Mouse (Mus musculus): ENCODE measurements at regions not wholly inside any gene's neighbourhood (a gene's known extent, or its start where the extent isn't known, plus 50 kb on each side); places are given as distances from the start of the nearest gene placed in this dataset.

GRCm38 (mm10) chr4:54184213-54184612 lies 358.4 kb downstream of the Tmem38b start:
- Histone ChIP-seq H3K9ac (ENCODE audit: low read length) (no peak overlapping the region), H3K27me3 (ENCODE audit: control insufficient read depth, insufficient read depth, low read length) (no peaks in the 10 kb centered on the region), H3K4me3 (replicated peaks; ENCODE audit: low read length) (no peak overlapping the region), H3K4me1 (ENCODE audit: control insufficient read depth, insufficient read depth, low read length) (no peaks in the 10 kb centered on the region), H3K4me2 (ENCODE audit: low read depth, low read length) (no peak overlapping the region), H3K27ac (ENCODE audit: low read length) (no peak overlapping the region), H3K36me3 (ENCODE audit: control insufficient read depth, insufficient read depth, low read length) (no peaks in the 10 kb centered on the region), H3K9me3 (replicated peaks; ENCODE audit: control insufficient read depth, low read length) (peaks cover 3% of the 10 kb centered on the region)
- WGBS = 84% methylated on average over 1 of the region's 1 CpGs
- no peak for ATAC-seq (ENCODE audit: insufficient read depth, low FRiP score)

- 90% methylated on average over 2 of the region's 2 CpGs for WGBS
- H3K27me3 ChIP-seq (ENCODE audit: control insufficient read depth, insufficient read depth, low read length) = no peaks in the 10 kb centered on the region
- H3K4me3 ChIP-seq (replicated peaks; ENCODE audit: low read length) = no peak overlapping the region
- H3K9ac ChIP-seq (ENCODE audit: low read length) = no peak overlapping the region
- no peak for ATAC-seq (ENCODE audit: insufficient read depth, low FRiP score)
- H3K4me1 ChIP-seq (ENCODE audit: control insufficient read depth, insufficient read depth, low read length) = no peaks in the 10 kb centered on the region
- H3K4me2 ChIP-seq (ENCODE audit: low read depth, low read length) = no peak overlapping the region
- H3K36me3 ChIP-seq (ENCODE audit: control insufficient read depth, insufficient read depth, low read length) = no peaks in the 10 kb centered on the region
- H3K27ac ChIP-seq (ENCODE audit: low read length) = no peak overlapping the region
- no peaks in the 10 kb centered on the region for H3K9me3 ChIP-seq (replicated peaks; ENCODE audit: control insufficient read depth, low read length)
Observed at GRCm38 (mm10) chr4:54195734-54196133, 369.9 kb downstream of the Tmem38b start.

DNA sequence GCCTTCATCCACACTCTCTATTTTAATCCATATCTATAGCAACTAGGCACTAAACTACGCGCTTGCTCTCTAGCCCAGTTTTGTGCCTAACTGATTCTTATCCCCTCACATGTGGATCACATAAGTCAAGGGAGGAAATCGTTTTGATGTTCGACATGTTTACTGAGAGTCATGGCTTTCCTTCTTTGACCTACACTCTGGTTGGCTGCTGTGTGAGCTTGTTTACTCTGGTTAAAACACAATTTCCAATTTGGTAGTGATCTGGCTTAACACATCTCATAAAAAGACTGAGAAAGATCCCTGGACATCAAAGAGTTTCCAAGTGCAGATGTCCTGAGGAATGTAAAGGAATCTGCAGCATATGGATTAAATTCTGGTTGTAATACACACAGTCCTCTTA lies 376.6 kb downstream of the Tmem38b start:
- ATAC-seq (ENCODE audit: insufficient read depth, low FRiP score) = no peak
- H3K27me3 ChIP-seq (ENCODE audit: control insufficient read depth, insufficient read depth, low read length) = no peaks in the 10 kb centered on the region
- 37% methylated on average over 4 of the region's 4 CpGs for WGBS
- no peaks in the 10 kb centered on the region for H3K36me3 ChIP-seq (ENCODE audit: control insufficient read depth, insufficient read depth, low read length)
- H3K9ac ChIP-seq (ENCODE audit: low read length) = no peak overlapping the region
- H3K4me1 ChIP-seq (ENCODE audit: control insufficient read depth, insufficient read depth, low read length) = no peaks in the 10 kb centered on the region
- no peaks in the 10 kb centered on the region for H3K9me3 ChIP-seq (replicated peaks; ENCODE audit: control insufficient read depth, low read length)
- H3K4me3 ChIP-seq (replicated peaks; ENCODE audit: low read length) = no peak overlapping the region
- H3K4me2 ChIP-seq (ENCODE audit: low read depth, low read length) = no peak overlapping the region
- H3K27ac ChIP-seq (ENCODE audit: low read length) = no peak overlapping the region

DNA sequence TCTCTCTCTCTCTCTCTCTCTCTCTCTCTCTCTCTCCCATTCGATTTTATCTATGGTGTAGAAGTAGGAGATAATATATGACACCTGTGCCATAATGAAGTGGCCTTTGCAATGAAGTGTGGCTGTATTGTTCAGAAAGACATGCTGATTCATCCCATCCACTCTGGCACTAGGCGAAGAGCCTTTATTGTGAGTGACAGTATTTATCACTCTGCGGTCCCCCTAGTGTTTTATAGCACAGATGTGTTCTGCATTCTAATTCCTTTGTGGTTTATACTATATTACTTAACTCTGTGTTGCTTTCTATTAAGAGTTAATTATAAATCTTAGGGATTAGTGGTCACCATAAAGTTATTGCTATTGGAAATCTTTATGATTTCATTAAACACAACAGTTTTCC lies 398.7 kb downstream of the Tmem38b start:
- no peak overlapping the region for H3K27ac ChIP-seq (ENCODE audit: low read length)
- WGBS = 72% methylated on average over 3 of the region's 3 CpGs
- H3K9me3 ChIP-seq (replicated peaks; ENCODE audit: control insufficient read depth, low read length) = no peaks in the 10 kb centered on the region
- H3K36me3 ChIP-seq (ENCODE audit: control insufficient read depth, insufficient read depth, low read length) = no peaks in the 10 kb centered on the region
- H3K4me3 ChIP-seq (replicated peaks; ENCODE audit: low read length) = no peak overlapping the region
- no peaks in the 10 kb centered on the region for H3K27me3 ChIP-seq (ENCODE audit: control insufficient read depth, insufficient read depth, low read length)
- ATAC-seq (ENCODE audit: insufficient read depth, low FRiP score) = no peak
- no peak overlapping the region for H3K9ac ChIP-seq (ENCODE audit: low read length)
- H3K4me2 ChIP-seq (ENCODE audit: low read depth, low read length) = no peak overlapping the region
- H3K4me1 ChIP-seq (ENCODE audit: control insufficient read depth, insufficient read depth, low read length) = no peaks in the 10 kb centered on the region

Data from stomach, embryonic 16.5 days (tissue).